Mouse (Mus musculus) testis, adult 2 months (tissue): ENCODE results near the gene Grasp.

Experiments
- CTCF ChIP-seq: fragments of 200-500 bp; IDR thresholded peaks from 2 replicates; pipeline ENCODE4 v1.5.1; 2012; ENCODE audit warnings: low read depth, mild to moderate bottlenecking, inconsistent platforms, low read length, moderate library complexity; ENCODE audit not compliant: control insufficient read depth, insufficient read depth, insufficient replicate concordance
- POLR2A ChIP-seq: fragments of 200-500 bp; IDR thresholded peaks from 2 replicates; pipeline ENCODE4 v1.6.1; 2012; ENCODE audit warnings: low read depth, mild to moderate bottlenecking, inconsistent platforms, low read length, moderate library complexity; ENCODE audit not compliant: control insufficient read depth

- TF ChIP-seq POLR2A (no peak), CTCF (no peak; the same call in 1 of the 2 replicates)
Measured at GRCm38 (mm10) chr15:101198850-101199249, 25.1 kb upstream of the Grasp start.
